Mouse (Mus musculus) liver, adult 2 months (tissue): ENCODE data around the gene Ttc39a. TPM values are rescaled to one million over a fixed set of nuclear protein-coding genes. Genes with fewer than 3 reads are reported as not detected.

Experiments
- DNase-seq: peaks from one replicate; pipeline ENCODE4 v3.0.0-alpha.2; 2011; ENCODE audit warnings: low read depth, low spot score; ENCODE audit errors: extremely low read depth
- H3K27ac ChIP-seq: fragments of 200-500 bp; replicated peaks from 2 replicates; pipeline ENCODE4 v1.5.1; 2012; ENCODE audit warnings: low read depth, mild to moderate bottlenecking, control low read depth, inconsistent platforms, low read length; ENCODE audit not compliant: insufficient read depth
- H3K27me3 ChIP-seq: fragments of 200-500 bp; 2 replicates; pipeline ENCODE4 v1.6.1; 2012; ENCODE audit warnings: mild to moderate bottlenecking, moderate library complexity, low read length, inconsistent platforms; ENCODE audit not compliant: control insufficient read depth, insufficient read depth
- H3K36me3 ChIP-seq: fragments of 200-500 bp; 2 replicates; pipeline ENCODE4 v1.6.1; 2012; ENCODE audit warnings: low read length, inconsistent platforms; ENCODE audit not compliant: control insufficient read depth, insufficient read depth
- H3K4me1 ChIP-seq: fragments of 200-500 bp; 2 replicates; pipeline ENCODE4 v1.6.1; 2011; ENCODE audit warnings: low read length; ENCODE audit not compliant: control insufficient read depth, insufficient read depth
- H3K4me3 ChIP-seq: fragments of 200-500 bp; 2 replicates; pipeline ENCODE4 v1.5.1; 2011; ENCODE audit warnings: low read depth, mild to moderate bottlenecking, control low read depth, low read length, moderate library complexity; ENCODE audit not compliant: insufficient read depth
- H3K79me2 ChIP-seq: fragments of 200-500 bp; 2 replicates; pipeline ENCODE4 v1.6.1; 2012; ENCODE audit warnings: inconsistent platforms, mild to moderate bottlenecking, low read length, moderate library complexity; ENCODE audit not compliant: control insufficient read depth, insufficient read depth
- H3K9ac ChIP-seq: fragments of 200-500 bp; 2 replicates; pipeline ENCODE4 v1.6.1; 2012; ENCODE audit warnings: low read depth, mild to moderate bottlenecking, control low read depth, inconsistent platforms, low read length
- CTCF ChIP-seq: fragments of 200-500 bp; IDR thresholded peaks from 2 replicates; pipeline ENCODE4 v1.5.1; 2011; ENCODE audit warnings: low read depth, low read length, control low read depth
- POLR2A ChIP-seq: fragments of 200-500 bp; IDR thresholded peaks from 2 replicates; pipeline ENCODE4 v1.6.1; 2011; ENCODE audit warnings: low read length, control low read depth; ENCODE audit not compliant: insufficient read depth; ENCODE audit errors: extremely low read depth
- WGBS: fragments of 180-500 bp; shearing (Covaris S2); methylation state at CpG from one replicate; pipeline ENCODE4 v1.1.7; 2018; 5-methylcytosine and 5-hydroxymethylcytosine counted together
- polyA plus RNA-seq: library from polyadenylated mRNA; depleted of rRNA; stranded (reverse); fragments of >200 nt; gene quantifications from 2 replicates; pipeline ENCODE4 v1.2.3, GENCODE M21; 2012
- total RNA-seq: library from RNA; depleted of rRNA; stranded (reverse); fragments of >200 nt; gene quantifications from 2 replicates; pipeline ENCODE4 v1.2.3, GENCODE M21; 2014

Ttc39a gene
- total and polyA plus RNA-seq, 2 experiments = 1.1 to 1.7 TPM

DNA sequence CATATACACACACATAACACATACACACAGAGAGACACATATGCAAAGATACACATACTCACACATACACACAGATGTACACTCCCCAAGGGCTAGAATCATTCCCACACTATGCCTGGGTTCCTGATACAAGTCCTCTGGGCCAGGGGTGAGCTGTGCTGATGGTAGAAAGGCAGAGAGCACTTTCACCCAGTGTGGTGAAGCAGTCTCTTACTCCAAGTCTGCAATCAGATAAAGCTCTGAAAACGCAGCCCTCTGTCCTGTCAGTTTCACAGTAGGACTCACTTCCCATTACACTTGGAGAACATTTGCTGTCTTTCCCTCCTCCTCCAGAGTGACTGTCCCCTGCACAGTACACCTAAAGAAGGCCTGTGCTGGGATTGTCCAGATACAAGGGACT lies 20.6 kb downstream of the Ttc39a start:
- no peaks in the 10 kb centered on the region for H3K27me3 ChIP-seq
- no peak overlapping the region for H3K4me3 ChIP-seq
- TF ChIP-seq POLR2A (no peak), CTCF (no peak)
- no peak overlapping the region for H3K9ac ChIP-seq
- no peak for DNase-seq
- H3K27ac ChIP-seq = no peak overlapping the region
- H3K4me1 ChIP-seq = no peaks in the 10 kb centered on the region
- WGBS = 74% methylated on average over 1 of the region's 1 CpGs
- no peaks in the 10 kb centered on the region for H3K79me2 ChIP-seq
- H3K36me3 ChIP-seq = no peaks in the 10 kb centered on the region

- H3K4me1 ChIP-seq = peaks cover 8% of the 10 kb centered on the region; the same call in 1 of the 2 replicates
- DNase-seq = no peak
- WGBS = 96% methylated on average over 7 of the region's 7 CpGs
- no peaks in the 10 kb centered on the region for H3K36me3 ChIP-seq
- no peaks in the 10 kb centered on the region for H3K27me3 ChIP-seq
- no peak overlapping the region for H3K4me3 ChIP-seq
- H3K9ac ChIP-seq = no peak overlapping the region
- no peak overlapping the region for H3K27ac ChIP-seq
- TF ChIP-seq CTCF = no peak
- H3K79me2 ChIP-seq = no peaks in the 10 kb centered on the region
Observed at GRCm38 (mm10) chr4:109430250-109430649, 23.8 kb downstream of the Ttc39a start.

GRCm38 (mm10) chr4:109430854-109431253 lies 24.4 kb downstream of the Ttc39a start:
- TF ChIP-seq CTCF (peak; percentile 60), POLR2A (no peak)
- H3K36me3 ChIP-seq = no peaks in the 10 kb centered on the region
- H3K4me1 ChIP-seq = peaks cover 8% of the 10 kb centered on the region; the same call in 1 of the 2 replicates
- DNase-seq = no peak
- no peak overlapping the region for H3K9ac ChIP-seq
- H3K27ac ChIP-seq = no peak overlapping the region
- no peaks in the 10 kb centered on the region for H3K79me2 ChIP-seq
- WGBS = 66% methylated on average over 13 of the region's 13 CpGs
- no peaks in the 10 kb centered on the region for H3K27me3 ChIP-seq
- no peak overlapping the region for H3K4me3 ChIP-seq

- peaks cover 8% of the 10 kb centered on the region; the same call in 1 of the 2 replicates for H3K4me1 ChIP-seq
- DNase-seq = peak; percentile 73
- no peak for TF ChIP-seq POLR2A
- no peak for TF ChIP-seq CTCF
- H3K27ac ChIP-seq = peak overlapping the region; percentile 10; the same call in 1 of the 2 replicates
- 50% methylated on average over 16 of the region's 16 CpGs for WGBS
- no peaks in the 10 kb centered on the region for H3K36me3 ChIP-seq
- H3K9ac ChIP-seq = no peak overlapping the region
- H3K27me3 ChIP-seq = no peaks in the 10 kb centered on the region
- no peak overlapping the region for H3K4me3 ChIP-seq
- H3K79me2 ChIP-seq = no peaks in the 10 kb centered on the region
Observed at GRCm38 (mm10) chr4:109432668-109433375, 26.4 kb downstream of the Ttc39a start.

DNA sequence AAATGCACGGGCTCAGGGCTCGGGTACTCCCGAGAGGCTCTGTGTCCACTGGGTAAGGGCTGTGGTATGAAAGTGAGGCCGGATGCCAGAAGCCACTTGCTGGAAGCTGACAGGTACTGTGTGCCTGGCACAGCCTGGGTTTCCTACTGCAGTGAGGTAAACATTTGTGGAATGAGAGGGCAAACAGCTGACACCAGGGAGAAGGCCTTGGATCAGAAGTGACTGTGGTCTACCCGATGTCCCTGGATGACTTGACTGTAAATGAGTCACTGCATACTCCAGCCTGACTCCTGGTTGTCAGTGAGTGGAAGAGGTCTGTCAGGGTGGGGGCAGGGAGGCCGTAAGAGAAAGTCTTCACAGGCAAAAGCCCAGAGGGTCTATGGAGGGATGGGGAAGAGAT lies 27.2 kb downstream of the Ttc39a start:
- H3K4me1 ChIP-seq = peaks cover 8% of the 10 kb centered on the region; the same call in 1 of the 2 replicates
- whole genome bisulfite sequencing = 28% methylated on average over 6 of the region's 6 CpGs
- DNase-seq = peak; percentile 79
- H3K27ac ChIP-seq = no peak overlapping the region
- H3K4me3 ChIP-seq = no peak overlapping the region
- TF ChIP-seq CTCF (no peak; the same call in 1 of the 2 replicates), POLR2A (no peak)
- no peak overlapping the region for H3K9ac ChIP-seq
- no peaks in the 10 kb centered on the region for H3K36me3 ChIP-seq
- no peaks in the 10 kb centered on the region for H3K79me2 ChIP-seq
- H3K27me3 ChIP-seq = no peaks in the 10 kb centered on the region

DNA sequence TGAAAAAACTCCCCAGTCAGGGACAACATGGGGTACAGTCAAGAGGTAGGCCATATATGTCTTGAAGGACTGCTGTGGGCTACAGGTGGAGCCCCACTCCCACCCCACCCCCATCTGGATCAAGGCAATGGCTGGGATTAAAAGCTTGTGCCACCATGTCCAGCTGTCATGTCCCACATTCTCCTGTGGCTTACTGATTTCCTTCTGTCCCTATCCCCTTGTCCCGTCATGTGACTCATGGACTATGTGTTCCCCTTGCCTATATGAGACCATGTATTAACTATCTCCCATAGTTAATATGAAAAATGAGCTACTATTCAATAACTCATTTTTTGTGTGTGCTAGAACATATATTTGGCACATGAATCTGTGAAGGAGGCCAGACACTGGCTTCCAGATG lies 27.8 kb downstream of the Ttc39a start:
- H3K36me3 ChIP-seq = no peaks in the 10 kb centered on the region
- no peak overlapping the region for H3K27ac ChIP-seq
- TF ChIP-seq CTCF (no peak), POLR2A (no peak)
- WGBS = 97% methylated on average over 1 of the region's 1 CpGs
- no peak for DNase-seq
- H3K79me2 ChIP-seq = no peaks in the 10 kb centered on the region
- H3K9ac ChIP-seq = no peak overlapping the region
- H3K4me3 ChIP-seq = no peak overlapping the region
- H3K27me3 ChIP-seq = no peaks in the 10 kb centered on the region
- H3K4me1 ChIP-seq = peaks cover 8% of the 10 kb centered on the region; the same call in 1 of the 2 replicates
